Mouse (Mus musculus): ENCODE measurements around the gene Gm5965. TPM values are rescaled to one million over a fixed set of nuclear protein-coding genes. Genes with fewer than 3 reads are reported as not detected.
"Not testable (repeated sequence)": the region's sequence is repeated elsewhere in the genome, so short reads cannot be mapped to it uniquely, and the experiment has no call there.

Gm5965 gene
- not detected in 2 replicates for total RNA-seq (2017)

DNA sequence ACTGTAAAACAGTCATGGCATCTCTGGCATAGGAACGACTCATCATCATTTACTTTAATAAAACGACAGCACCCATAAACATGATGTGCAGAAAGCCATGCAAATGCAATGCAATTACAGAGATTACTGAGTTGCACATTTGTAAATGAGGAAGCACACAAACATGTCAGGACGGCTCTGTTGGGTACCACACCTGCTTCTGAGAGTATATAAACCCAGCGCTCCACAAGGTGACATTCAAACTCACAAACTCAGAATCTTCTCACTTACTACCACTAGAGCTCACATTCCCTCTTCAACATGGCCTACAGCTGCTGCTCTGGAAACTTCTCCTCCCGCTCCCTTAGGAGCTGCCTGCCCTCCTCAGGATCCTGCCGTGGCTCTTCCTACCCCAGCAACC is at the start of gene Gm5965:
TSS of gene Gm5965 (plus strand) at position 301 of the 400 bp plus-strand sequence.
- no peak for ATAC-seq (replicated peaks in 1 of 2; ENCODE audit: insufficient read depth in 1 of 2, low FRiP score in 2 of 2, low TSS enrichment in 1 of 2, low read depth in 1 of 2, poor library complexity in 2 of 2, severe bottlenecking in 2 of 2)

- no peak for ATAC-seq (replicated peaks in 1 of 2; ENCODE audit: insufficient read depth in 1 of 2, low FRiP score in 2 of 2, low TSS enrichment in 1 of 2, low read depth in 1 of 2, poor library complexity in 2 of 2, severe bottlenecking in 2 of 2)
These were observed 48.9 kb upstream of the Gm5965 start, which contains the start of gene Krtap13-1 for GRCm38 (mm10) chr16:88728812-88729275. TSS of gene Krtap13-1 (plus strand) at chr16:88728862.

DNA sequence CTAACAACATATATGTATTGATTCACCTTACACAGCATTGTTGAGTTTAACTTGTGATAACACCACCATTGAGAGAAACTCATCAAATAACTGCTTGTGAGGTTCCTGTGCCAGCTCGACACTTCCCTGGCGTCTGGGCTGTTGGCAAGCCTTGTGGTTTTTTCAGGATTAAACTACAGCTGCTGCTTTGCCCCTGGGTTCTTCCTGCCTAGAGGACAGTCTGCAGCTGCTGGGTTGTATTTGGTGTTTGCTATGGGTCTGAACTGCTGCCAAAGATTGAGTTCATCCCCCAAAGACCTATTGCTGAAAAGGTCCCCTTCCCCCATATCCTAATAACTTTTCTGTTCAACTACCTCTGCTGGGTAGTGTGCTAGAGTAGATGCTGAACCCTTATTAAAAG is 42.3 kb upstream of the Gm5965 start:
- ATAC-seq (replicated peaks in 1 of 2; ENCODE audit: insufficient read depth in 1 of 2, low FRiP score in 2 of 2, low TSS enrichment in 1 of 2, low read depth in 1 of 2, poor library complexity in 2 of 2, severe bottlenecking in 2 of 2) = no peak

- ATAC-seq (replicated peaks in 1 of 2; ENCODE audit: insufficient read depth in 1 of 2, low FRiP score in 2 of 2, low TSS enrichment in 1 of 2, low read depth in 1 of 2, poor library complexity in 2 of 2, severe bottlenecking in 2 of 2) = no peak
These were observed 32.9 kb upstream of the Gm5965 start for GRCm38 (mm10) chr16:88744750-88745340.

GRCm38 (mm10) chr16:88747943-88748342 is 29.8 kb upstream of the Gm5965 start:
- no peak for ATAC-seq (replicated peaks in 1 of 2; ENCODE audit: insufficient read depth in 1 of 2, low FRiP score in 2 of 2, low TSS enrichment in 1 of 2, low read depth in 1 of 2, poor library complexity in 2 of 2, severe bottlenecking in 2 of 2)

- not testable (repeated sequence) for ATAC-seq (replicated peaks in 1 of 2; ENCODE audit: insufficient read depth in 1 of 2, low FRiP score in 2 of 2, low TSS enrichment in 1 of 2, low read depth in 1 of 2, poor library complexity in 2 of 2, severe bottlenecking in 2 of 2)
These were observed 26.2 kb upstream of the Gm5965 start, which contains the start of gene Krtap13 for GRCm38 (mm10) chr16:88751535-88751934. TSS of gene Krtap13 (minus strand) at chr16:88751635.

GRCm38 (mm10) chr16:88758547-88758946 is 19.1 kb upstream of the Gm5965 start, which contains the start of gene 2310034C09Rik:
TSS of gene 2310034C09Rik (plus strand) at chr16:88758847.
- not testable (repeated sequence) for ATAC-seq (replicated peaks in 1 of 2; ENCODE audit: insufficient read depth in 1 of 2, low FRiP score in 2 of 2, low TSS enrichment in 1 of 2, low read depth in 1 of 2, poor library complexity in 2 of 2, severe bottlenecking in 2 of 2)

DNA sequence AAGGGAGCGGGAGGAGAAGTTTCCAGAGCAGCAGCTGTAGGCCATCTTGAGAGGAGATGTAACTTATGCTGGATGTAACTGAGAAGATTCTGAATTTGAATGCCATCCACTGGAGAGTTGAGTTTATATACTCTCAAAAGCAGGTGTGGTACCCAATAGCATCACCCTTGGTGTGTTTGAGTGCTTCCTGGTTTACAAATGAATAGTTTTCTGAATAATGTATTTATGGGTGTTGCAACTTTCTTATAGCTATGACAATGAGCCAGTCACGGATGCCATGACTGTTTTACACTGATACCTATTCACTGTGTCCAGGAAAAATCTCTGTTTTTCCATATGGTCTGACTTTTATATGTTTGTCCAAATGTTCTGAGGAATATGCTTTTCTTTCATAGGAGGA is 3.6 kb upstream of the Gm5965 start, which contains the start of gene 2310057N15Rik:
TSS of gene 2310057N15Rik (minus strand) at position 101 of the 400 bp plus-strand sequence.
- no peak for ATAC-seq (replicated peaks in 1 of 2; ENCODE audit: insufficient read depth in 1 of 2, low FRiP score in 2 of 2, low TSS enrichment in 1 of 2, low read depth in 1 of 2, poor library complexity in 2 of 2, severe bottlenecking in 2 of 2)

GRCm38 (mm10) chr16:88786786-88787185 is 9.1 kb downstream of the Gm5965 start:
- no peak for ATAC-seq (replicated peaks in 1 of 2; ENCODE audit: insufficient read depth in 1 of 2, low FRiP score in 2 of 2, low TSS enrichment in 1 of 2, low read depth in 1 of 2, poor library complexity in 2 of 2, severe bottlenecking in 2 of 2)

GRCm38 (mm10) chr16:88811827-88812226 is 34.1 kb downstream of the Gm5965 start, which contains the start of gene Gm20741:
TSS of gene Gm20741 (minus strand) at chr16:88812220.
- ATAC-seq (replicated peaks in 1 of 2; ENCODE audit: insufficient read depth in 1 of 2, low FRiP score in 2 of 2, low TSS enrichment in 1 of 2, low read depth in 1 of 2, poor library complexity in 2 of 2, severe bottlenecking in 2 of 2) = no peak

GRCm38 (mm10) chr16:88820066-88820465 is 42.4 kb downstream of the Gm5965 start, which contains the start of gene Krtap15:
TSS of gene Krtap15 (plus strand) at chr16:88820215.
- no peak for ATAC-seq (replicated peaks in 1 of 2; ENCODE audit: insufficient read depth in 1 of 2, low FRiP score in 2 of 2, low TSS enrichment in 1 of 2, low read depth in 1 of 2, poor library complexity in 2 of 2, severe bottlenecking in 2 of 2)

- no peak for ATAC-seq (replicated peaks in 1 of 2; ENCODE audit: insufficient read depth in 1 of 2, low FRiP score in 2 of 2, low TSS enrichment in 1 of 2, low read depth in 1 of 2, poor library complexity in 2 of 2, severe bottlenecking in 2 of 2)
These were observed 46.0 kb downstream of the Gm5965 start for GRCm38 (mm10) chr16:88823736-88824135.

- ATAC-seq (replicated peaks in 1 of 2; ENCODE audit: insufficient read depth in 1 of 2, low FRiP score in 2 of 2, low TSS enrichment in 1 of 2, low read depth in 1 of 2, poor library complexity in 2 of 2, severe bottlenecking in 2 of 2) = no peak
These were observed 48.5 kb downstream of the Gm5965 start, which contains the start of gene Krtap14 for GRCm38 (mm10) chr16:88826095-88826652. TSS of gene Krtap14 (minus strand) at chr16:88826145.

DNA sequence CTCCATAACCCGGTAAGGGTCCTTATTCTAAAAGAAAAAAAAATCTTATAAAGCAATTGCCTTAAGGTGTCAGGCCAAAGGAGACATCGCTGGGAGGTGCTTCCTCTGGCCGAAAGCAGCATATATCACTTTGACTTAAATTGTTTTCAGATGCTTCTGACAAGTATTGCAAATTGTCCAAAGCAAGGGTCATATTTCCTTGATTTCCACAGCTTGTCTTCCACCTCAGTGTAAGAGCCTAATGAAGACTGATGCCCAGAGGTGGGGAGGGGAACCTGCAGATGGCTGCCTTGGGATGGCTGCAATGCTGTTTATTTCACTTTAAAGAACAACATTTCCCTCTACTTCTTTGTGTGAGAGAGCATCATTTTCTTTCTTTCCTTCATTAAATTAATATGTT is 49.3 kb downstream of the Gm5965 start:
- no peak for ATAC-seq (replicated peaks in 1 of 2; ENCODE audit: insufficient read depth in 1 of 2, low FRiP score in 2 of 2, low TSS enrichment in 1 of 2, low read depth in 1 of 2, poor library complexity in 2 of 2, severe bottlenecking in 2 of 2)

Other genes starting within 250 kb of the Gm5965 start
- gene Cldn8, start 214.7 kb upstream of the Gm5965 start, total RNA-seq (2017) = not detected in 2 replicates
- gene Krtap24-1, start 165.6 kb upstream of the Gm5965 start, total RNA-seq (2017) = not detected in 2 replicates
- not detected in 2 replicates for gene 2310079G19Rik, start 150.2 kb upstream of the Gm5965 start, total RNA-seq (2017)
- not detected in 2 replicates for gene Krtap26-1, start 130.1 kb upstream of the Gm5965 start, total RNA-seq (2017)
- not detected in 2 replicates for gene Krtap27-1, start 106.2 kb upstream of the Gm5965 start, total RNA-seq (2017)
- gene 2310061N02Rik, start 69.9 kb upstream of the Gm5965 start, total RNA-seq (2017) = not detected in 2 replicates
- gene Krtap13-1, start 49.0 kb upstream of the Gm5965 start, total RNA-seq (2017) = not detected in 2 replicates
- not detected in 2 replicates for gene Krtap13, start 26.3 kb upstream of the Gm5965 start, total RNA-seq (2017)
- gene 2310034C09Rik, start 19.0 kb upstream of the Gm5965 start, total RNA-seq (2017) = not detected in 2 replicates
- not detected in 2 replicates for gene 2310057N15Rik, start 3.7 kb upstream of the Gm5965 start, total RNA-seq (2017)
- gene Gm20741, start 34.3 kb downstream of the Gm5965 start, total RNA-seq (2017) = not detected in 2 replicates
- not detected in 2 replicates for gene Krtap15, start 42.3 kb downstream of the Gm5965 start, total RNA-seq (2017)
- not detected in 2 replicates for gene Krtap14, start 48.2 kb downstream of the Gm5965 start, total RNA-seq (2017)
- not detected in 2 replicates for gene Krtap19-1, start 91.5 kb downstream of the Gm5965 start, total RNA-seq (2017)
- gene Krtap19-2, start 96.4 kb downstream of the Gm5965 start, total RNA-seq (2017) = not detected in 2 replicates
- gene Krtap19-3, start 100.1 kb downstream of the Gm5965 start, total RNA-seq (2017) = not detected in 2 replicates
- gene Krtap19-4, start 107.2 kb downstream of the Gm5965 start, total RNA-seq (2017) = not detected in 2 replicates
- gene Krtap19-5, start 118.6 kb downstream of the Gm5965 start, total RNA-seq (2017) = not detected in 2 replicates
- gene Krtap19-9b, start 154.4 kb downstream of the Gm5965 start, total RNA-seq (2017) = not detected in 2 replicates
- gene Krtap16-3, start 185.0 kb downstream of the Gm5965 start, total RNA-seq (2017) = not detected in 2 replicates
- not detected in 2 replicates for gene Krtap22-2, start 232.9 kb downstream of the Gm5965 start, total RNA-seq (2017)
- not detected in 2 replicates for gene Gm10229, start 237.4 kb downstream of the Gm5965 start, total RNA-seq (2017)